Mouse (Mus musculus): Measurements from ENCODE around the gene Ankrd40.

- no peak for TF ChIP-seq CTCF (IDR thresholded peaks at IDR 0.05; ENCODE audit: insufficient read depth, low read length)
- no peak for TF ChIP-seq POLR2A (IDR thresholded peaks at IDR 0.05; ENCODE audit: borderline replicate concordance, extremely low read depth, low read depth, low read length)
Measured at GRCm38 (mm10) chr11:94389021-94389420, 61.2 kb downstream of the Ankrd40 start.
